Mouse (Mus musculus) embryo, embryonic 9.5 days (tissue): ENCODE measurements around the gene Rnf152.

Experiments
- DNase-seq: peaks from one replicate; pipeline ENCODE4 v3.0.0-alpha.2; 2017; ENCODE audit errors: extremely low spot score

Rnf152 gene

GRCm38 (mm10) chr1:105311899-105312600 lies 44.5 kb downstream of the Rnf152 start:
- peak; percentile 21 for DNase-seq

- DNase-seq = no peak
Measured at GRCm38 (mm10) chr1:105302164-105302563, 54.3 kb downstream of the Rnf152 start.

GRCm38 (mm10) chr1:105301764-105302163 lies 54.7 kb downstream of the Rnf152 start:
- no peak for DNase-seq

- DNase-seq = no peak
Measured at GRCm38 (mm10) chr1:105291859-105292258, 64.7 kb downstream of the Rnf152 start.

- no peak for DNase-seq
Measured at GRCm38 (mm10) chr1:105287536-105287935, 69.0 kb downstream of the Rnf152 start.

GRCm38 (mm10) chr1:105286906-105287305 lies 69.6 kb downstream of the Rnf152 start:
- no peak for DNase-seq

GRCm38 (mm10) chr1:105285001-105285400 lies 71.5 kb downstream of the Rnf152 start:
- DNase-seq = no peak

GRCm38 (mm10) chr1:105284116-105284515 lies 72.4 kb downstream of the Rnf152 start:
- DNase-seq = no peak

GRCm38 (mm10) chr1:105281277-105281676 lies 75.2 kb downstream of the Rnf152 start:
- no peak for DNase-seq

GRCm38 (mm10) chr1:105280160-105280559 lies 76.3 kb downstream of the Rnf152 start:
- no peak for DNase-seq

- DNase-seq = no peak
Measured at GRCm38 (mm10) chr1:105274500-105275194, 81.9 kb downstream of the Rnf152 start.

- DNase-seq = no peak
Measured at GRCm38 (mm10) chr1:105271104-105271503, 85.4 kb downstream of the Rnf152 start.

- no peak for DNase-seq
Measured at GRCm38 (mm10) chr1:105263283-105264033, 93.1 kb downstream of the Rnf152 start.

- DNase-seq = no peak
Measured at GRCm38 (mm10) chr1:105260200-105260599, 96.3 kb downstream of the Rnf152 start.

- no peak for DNase-seq
Measured at GRCm38 (mm10) chr1:105257199-105257598, 99.3 kb downstream of the Rnf152 start.

- no peak for DNase-seq
Measured at GRCm38 (mm10) chr1:105249190-105249589, 107.3 kb downstream of the Rnf152 start.

- peak; percentile 11 for DNase-seq
Measured at GRCm38 (mm10) chr1:105246651-105247050, 109.9 kb downstream of the Rnf152 start.

GRCm38 (mm10) chr1:105246075-105246574 lies 110.4 kb downstream of the Rnf152 start:
- peak; percentile 15 for DNase-seq

- no peak for DNase-seq
Measured at GRCm38 (mm10) chr1:105243359-105244142, 113.0 kb downstream of the Rnf152 start.

- no peak for DNase-seq
Measured at GRCm38 (mm10) chr1:105240185-105240584, 116.3 kb downstream of the Rnf152 start.
